Mouse (Mus musculus) layer of hippocampus, adult 6 months (tissue): ENCODE results near the gene Vmn2r81. TPM values are rescaled to one million over a fixed set of nuclear protein-coding genes. Genes with fewer than 3 reads are reported as not detected.

Source experiments
- long read RNA-seq, 2 experiments: library from polyadenylated mRNA; unstranded; transcript quantifications; one replicate each; pipeline ENCODE4 v2.0.0; 2019 to 2020
- polyA plus RNA-seq: library from polyadenylated mRNA; unstranded; fragments of <200 nt; fragmentation: Nextera tagmentation; gene quantifications from 2 replicates; pipeline ENCODE4 v1.2.3, GENCODE M21; 2021

Vmn2r81 gene
- not detected in 2 replicates for polyA plus RNA-seq
- long read RNA-seq, experiment 1, result 0 reads
- long read RNA-seq, experiment 2, result 0 reads

DNA sequence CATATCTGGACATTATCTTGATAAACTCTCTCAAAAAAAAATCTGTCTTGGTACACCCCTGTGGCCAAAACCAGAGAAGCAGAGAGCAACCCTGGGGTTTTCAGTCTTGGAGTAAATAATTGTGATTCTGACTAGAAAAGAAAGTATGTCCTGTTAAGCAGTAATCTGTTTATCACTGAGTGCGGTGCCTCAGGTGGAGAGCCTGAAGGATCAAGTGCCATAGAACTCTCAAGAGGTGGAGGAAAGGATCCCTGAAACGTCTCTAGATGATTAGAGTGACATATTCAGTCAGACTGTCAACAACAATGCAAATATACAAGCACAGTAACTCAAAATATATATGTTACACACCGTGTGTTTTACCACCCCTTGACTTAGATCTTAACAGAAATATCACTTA is at the start of gene Vmn2r81:
Gene Vmn2r81 (plus strand): TSS at position 301 of the 400 bp plus-strand sequence.

Other genes with a start within 250 kb of the Vmn2r81 start
- gene Olfr1351, start 235.2 kb upstream of the Vmn2r81 start, polyA plus RNA-seq, result not detected in 2 replicates
- not detected in 2 replicates for gene Olfr57, start 219.0 kb upstream of the Vmn2r81 start, polyA plus RNA-seq
- gene 2610008E11Rik, start 150.1 kb upstream of the Vmn2r81 start, polyA plus RNA-seq, result 5.1 and 6.2 TPM in 2 replicates
- gene Vmn2r80, start 98.9 kb upstream of the Vmn2r81 start, polyA plus RNA-seq, result not detected in 2 replicates
- gene Vmn2r82, start 108.8 kb downstream of the Vmn2r81 start, polyA plus RNA-seq, result not detected in 2 replicates
- not detected in 2 replicates for gene Vmn2r83, start 221.0 kb downstream of the Vmn2r81 start, polyA plus RNA-seq